7 mouse cellular contexts compared by ENCODE assay signal in the genomic region with DNA sequence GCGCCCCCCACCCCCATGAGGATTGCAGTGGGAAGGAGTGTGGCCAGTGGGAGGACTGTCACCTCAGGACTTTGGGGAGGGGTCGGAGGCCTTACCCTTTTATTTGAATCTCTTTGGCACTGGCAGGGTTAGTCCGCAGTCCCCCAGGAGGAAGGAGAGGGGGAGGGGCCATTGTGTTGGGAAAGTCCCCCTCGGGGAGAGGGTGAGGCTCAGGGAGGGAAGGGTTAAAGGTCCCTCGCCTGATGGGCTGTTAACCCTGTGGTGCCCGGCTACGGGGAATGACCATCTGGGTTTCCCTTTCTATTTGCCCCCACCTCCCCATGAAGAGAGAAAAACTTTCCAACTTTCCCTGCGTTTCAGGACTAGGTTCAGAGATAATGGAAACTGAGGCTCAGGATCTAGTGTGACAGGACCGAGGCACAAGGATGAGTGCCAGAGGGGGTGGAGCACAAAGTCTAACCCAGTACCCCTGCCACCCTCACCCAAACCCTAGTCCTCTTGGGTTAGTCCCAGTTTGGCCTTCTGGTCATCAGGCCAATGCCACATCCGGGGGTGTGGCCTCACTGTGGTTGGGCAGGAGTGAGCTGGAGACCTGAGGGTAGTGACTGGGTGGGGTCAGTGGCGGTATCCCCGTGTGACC. TPM values are rescaled to one million over a fixed set of nuclear protein-coding genes. Genes with fewer than 3 reads are reported as not detected.
DNase-seq lines count a peak whose midpoint lies in the region; ATAC-seq and TF ChIP-seq lines count a peak whose summit lies in the region.

No protein-coding gene starts in this region.

- H3K4me1 ChIP-seq in forebrain, embryonic 11.5 days (replicated peaks; ENCODE audit: control insufficient read depth, insufficient read depth, low read length) = peaks cover 28% of the 10 kb centered on the region
- H3K4me1 ChIP-seq in limb, embryonic 10.5 days = peaks cover 75% of the 10 kb centered on the region
- peaks cover 44% of the 10 kb centered on the region for H3K4me1 ChIP-seq in midbrain, embryonic 11.5 days (ENCODE audit: control insufficient read depth, insufficient read depth, low read length)

- H3K27ac ChIP-seq in forebrain, embryonic 11.5 days (ENCODE audit: low read depth, low read length) = peak overlapping the region; percentile 88
- peak overlapping the region; percentile 95 for H3K27ac ChIP-seq in limb, embryonic 10.5 days
- peak overlapping the region; percentile 83 for H3K27ac ChIP-seq in midbrain, embryonic 11.5 days (ENCODE audit: low read depth, low read length)

- peak; percentile 92 for DNase-seq in NIH3T3 (ENCODE audit: low read depth)
- peak; percentile 67 for DNase-seq in brain, embryonic 14.5 days (ENCODE audit: low read depth)
- DNase-seq in forebrain, embryonic 11.5 days (ENCODE audit: low spot score) = peak; percentile 77
- peak; percentile 72 for DNase-seq in heart, postnatal 25 days (ENCODE audit: low spot score)
- peak; percentile 90 for DNase-seq in limb, embryonic 10.5 days (ENCODE audit: low spot score)
- DNase-seq in midbrain, embryonic 11.5 days (ENCODE audit: low spot score, missing footprints) = peak; percentile 97
- peak; percentile 63 to 74 for DNase-seq in spleen, postnatal 36 days (ENCODE audit: low spot score in 2 of 2)

- no peaks in the 10 kb centered on the region for H3K27me3 ChIP-seq in forebrain, embryonic 11.5 days (ENCODE audit: control insufficient read depth, insufficient read depth, low read length)
- no peaks in the 10 kb centered on the region for H3K27me3 ChIP-seq in limb, embryonic 10.5 days (ENCODE audit: low read depth, poor library complexity, severe bottlenecking)
- peaks cover 2% of the 10 kb centered on the region; the same call in 1 of the 2 replicates for H3K27me3 ChIP-seq in midbrain, embryonic 11.5 days (ENCODE audit: control insufficient read depth, insufficient read depth, low read length)

- intact Hi-C loops in heart, postnatal 25 days (cut with DNase I) = no loop called here

- H3K36me3 ChIP-seq in forebrain, embryonic 11.5 days (ENCODE audit: control insufficient read depth, insufficient read depth, low read length) = no peaks in the 10 kb centered on the region
- H3K36me3 ChIP-seq in limb, embryonic 10.5 days = peaks cover 15% of the 10 kb centered on the region
- no peaks in the 10 kb centered on the region for H3K36me3 ChIP-seq in midbrain, embryonic 11.5 days (ENCODE audit: control insufficient read depth, insufficient read depth, low read length)

- peak overlapping the region; percentile 67 for H3K4me3 ChIP-seq in forebrain, embryonic 11.5 days (ENCODE audit: low read depth, low read length)
- H3K4me3 ChIP-seq in limb, embryonic 10.5 days = peak overlapping the region; percentile 78
- H3K4me3 ChIP-seq in midbrain, embryonic 11.5 days (ENCODE audit: low read depth, low read length) = peak overlapping the region; percentile 63

- peak; percentile 37 for ATAC-seq in forebrain, embryonic 11.5 days (replicated peaks; ENCODE audit: low FRiP score)
- ATAC-seq in midbrain, embryonic 11.5 days (ENCODE audit: low FRiP score) = peak; percentile 43

- no peak for TF ChIP-seq CTCF in brain, embryonic 14.5 days (IDR thresholded peaks at IDR 0.05; ENCODE audit: borderline replicate concordance, extremely low read depth, insufficient read depth, insufficient read length)

- TF ChIP-seq POLR2A in brain, embryonic 14.5 days (IDR thresholded peaks at IDR 0.05; ENCODE audit: borderline replicate concordance, extremely low read depth, insufficient read depth, insufficient read length, poor library complexity, severe bottlenecking) = no peak

- H3K4me2 ChIP-seq in forebrain, embryonic 11.5 days (ENCODE audit: low read depth, low read length, severe bottlenecking) = peak overlapping the region; percentile 99
- H3K4me2 ChIP-seq in midbrain, embryonic 11.5 days = peak overlapping the region; percentile 98

- 2% methylated on average over 11 of the region's 12 CpGs for WGBS in forebrain, embryonic 11.5 days
- WGBS in limb, embryonic 10.5 days = under 1% methylated on average over 12 of the region's 12 CpGs
- 0% methylated on average over 12 of the region's 12 CpGs for WGBS in midbrain, embryonic 11.5 days

- no peaks in the 10 kb centered on the region for H3K9me3 ChIP-seq in forebrain, embryonic 11.5 days (ENCODE audit: control insufficient read depth, low read length)
- no peaks in the 10 kb centered on the region for H3K9me3 ChIP-seq in limb, embryonic 10.5 days (replicated peaks)
- H3K9me3 ChIP-seq in midbrain, embryonic 11.5 days (ENCODE audit: control insufficient read depth, low read length) = no peaks in the 10 kb centered on the region

- peak overlapping the region; percentile 92 for H3K9ac ChIP-seq in forebrain, embryonic 11.5 days (ENCODE audit: low read length)
- H3K9ac ChIP-seq in midbrain, embryonic 11.5 days (ENCODE audit: low read length) = peak overlapping the region; percentile 85

RNA-seq across cellular contexts. Expression of gene Bbc3, which starts 4.6 kb away (rescaled TPM):
- polyA plus RNA-seq in brain, embryonic 14.5 days (2012; rRNA removed) = 26.6 and 27.4 TPM in 2 replicates
- 8.0 and 11.5 TPM in 2 replicates for polyA plus RNA-seq in forebrain, embryonic 11.5 days (2014; fragmentation: Nextera tagmentation; extraction: Ambion mirVana)
- total RNA-seq in heart, postnatal 25 days (2021) = 1 to 10 TPM; 3.7 to 4.7 TPM
- polyA plus RNA-seq in limb, embryonic 10.5 days (2016; fragmentation: Nextera tagmentation; extraction: Ambion mirVana) = 14.5 and 19.1 TPM in 2 replicates
- 6.3 and 8.3 TPM in 2 replicates for polyA plus RNA-seq in midbrain, embryonic 11.5 days (2014; fragmentation: Nextera tagmentation; extraction: Ambion mirVana)

RNA-seq across cellular contexts. Expression of gene Ccdc9, which starts 26.2 kb away (rescaled TPM):
- 42.5 and 63.9 TPM in 2 replicates for polyA plus RNA-seq in brain, embryonic 14.5 days (2012; rRNA removed)
- 22.3 and 32.2 TPM in 2 replicates for polyA plus RNA-seq in forebrain, embryonic 11.5 days (2014; fragmentation: Nextera tagmentation; extraction: Ambion mirVana)
- 10 to 100 TPM; 30.7 to 35.3 TPM for total RNA-seq in heart, postnatal 25 days (2021)
- 36.3 and 36.8 TPM in 2 replicates for polyA plus RNA-seq in limb, embryonic 10.5 days (2016; fragmentation: Nextera tagmentation; extraction: Ambion mirVana)
- 17.9 and 20.2 TPM in 2 replicates for polyA plus RNA-seq in midbrain, embryonic 11.5 days (2014; fragmentation: Nextera tagmentation; extraction: Ambion mirVana)

RNA-seq across cellular contexts. Expression of gene Inafm1, which starts 39.4 kb away (rescaled TPM):
- polyA plus RNA-seq in brain, embryonic 14.5 days (2012; rRNA removed) = 50.1 and 52.9 TPM in 2 replicates
- 10.9 and 11.6 TPM in 2 replicates for polyA plus RNA-seq in forebrain, embryonic 11.5 days (2014; fragmentation: Nextera tagmentation; extraction: Ambion mirVana)
- 10 to 100 TPM; 13.7 to 15.0 TPM for total RNA-seq in heart, postnatal 25 days (2021)
- polyA plus RNA-seq in limb, embryonic 10.5 days (2016; fragmentation: Nextera tagmentation; extraction: Ambion mirVana) = 5.4 and 7.4 TPM in 2 replicates
- polyA plus RNA-seq in midbrain, embryonic 11.5 days (2014; fragmentation: Nextera tagmentation; extraction: Ambion mirVana) = 9.8 and 10.3 TPM in 2 replicates

RNA-seq across cellular contexts. Expression of gene C5ar1, which starts 53.5 kb away (rescaled TPM):
- polyA plus RNA-seq in brain, embryonic 14.5 days (2012; rRNA removed) = 1.1 and 1.4 TPM in 2 replicates
- 0.76 and 1.1 TPM in 2 replicates for polyA plus RNA-seq in forebrain, embryonic 11.5 days (2014; fragmentation: Nextera tagmentation; extraction: Ambion mirVana)
- 1 to 10 TPM; 5.1 to 6.5 TPM for total RNA-seq in heart, postnatal 25 days (2021)
- polyA plus RNA-seq in limb, embryonic 10.5 days (2016; fragmentation: Nextera tagmentation; extraction: Ambion mirVana) = 0.41 and 0.76 TPM in 2 replicates
- polyA plus RNA-seq in midbrain, embryonic 11.5 days (2014; fragmentation: Nextera tagmentation; extraction: Ambion mirVana) = 1.3 TPM in 2 replicates

Comparison
In these comparisons a context has a peak if more than half of its experiments do, and no peak if none do; other contexts are left out.
1. Peak in every context shown above with its lines: DNase-seq, ATAC-seq, H3K4me3 ChIP-seq and H3K27ac ChIP-seq.